Mouse (Mus musculus) kidney, postnatal 4 days (tissue): ENCODE data around the gene B3galnt1.
"Not testable (repeated sequence)": the region's sequence is repeated elsewhere in the genome, so short reads cannot be mapped to it uniquely, and the experiment has no call there.

Source experiments
- DNase-seq, 2 experiments: peaks; one replicate each; pipeline ENCODE4 v3.0.0; 2021; ENCODE audit warnings: mixed read lengths in 2 of 2

The B3galnt1 gene

DNA sequence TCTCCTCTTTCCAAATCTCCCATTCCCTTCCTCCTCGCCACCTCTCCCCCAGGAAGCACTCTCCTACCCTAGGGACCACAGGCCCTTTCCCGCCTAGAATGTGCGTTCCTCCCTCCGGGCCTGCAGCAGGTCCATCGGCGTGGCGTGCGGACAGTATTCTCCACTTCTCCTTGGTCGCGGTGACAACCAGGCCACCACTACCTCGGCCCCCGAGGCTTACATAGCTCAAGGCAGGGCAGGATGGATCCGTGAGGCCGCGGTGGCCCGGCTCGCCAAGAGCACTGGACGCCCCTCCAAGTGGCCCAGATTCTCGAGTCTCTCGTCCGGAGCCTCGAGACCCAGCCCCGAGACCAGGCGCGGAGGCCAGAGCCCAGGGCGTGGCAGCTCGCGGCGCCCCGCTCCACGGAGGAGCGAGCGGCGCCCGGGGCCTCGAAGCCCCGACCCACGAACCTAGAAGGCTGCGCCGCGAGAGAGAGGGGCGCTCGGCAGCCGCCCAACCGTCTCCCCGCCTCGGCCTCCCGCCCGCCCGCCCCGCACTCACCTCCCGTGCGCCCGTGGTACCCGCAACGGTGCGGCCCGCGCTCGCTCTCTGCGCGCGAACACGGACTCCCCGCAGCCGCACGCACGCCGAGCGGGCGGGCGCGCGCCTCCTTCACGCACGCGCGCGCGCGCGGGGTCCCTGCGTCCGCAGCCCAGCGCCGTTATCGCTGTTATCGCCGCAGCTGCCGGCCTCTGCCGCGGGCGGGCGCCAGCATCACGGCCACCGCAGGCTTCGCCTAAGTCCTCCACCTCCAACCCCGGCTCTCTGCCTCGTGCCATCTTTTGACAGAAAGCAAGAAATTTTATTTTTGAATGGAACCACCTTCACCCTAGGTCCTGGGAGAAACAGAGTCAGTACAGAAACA lies at the start of gene B3galnt1:
B3galnt1 (minus strand) TSS at position 700 of the 905 bp plus-strand sequence.
- DNase-seq, result peak; percentile 72 to 83

DNA sequence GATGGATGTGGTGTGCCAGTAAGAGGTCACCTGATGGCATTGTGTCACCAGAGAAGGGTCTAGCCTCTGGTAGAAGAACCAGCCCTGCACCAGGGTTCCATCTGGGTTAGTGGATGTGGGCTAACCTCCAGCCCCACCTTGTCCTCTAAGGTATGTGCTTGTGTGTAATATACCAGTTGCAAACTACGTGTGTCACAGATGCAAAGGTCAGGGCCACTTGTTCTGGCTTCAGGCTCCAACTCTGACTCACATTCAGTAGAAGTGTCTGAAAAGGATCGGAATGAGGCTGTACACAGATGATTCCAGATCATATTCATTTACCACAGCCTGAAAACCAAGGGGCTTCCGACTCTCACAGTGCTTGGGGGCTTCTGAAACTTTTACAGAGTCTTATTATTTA lies 35.8 kb upstream of the B3galnt1 start:
- no peak for DNase-seq

GRCm38 (mm10) chr3:69633706-69634420 lies 35.1 kb upstream of the B3galnt1 start:
- DNase-seq, result no peak

DNA sequence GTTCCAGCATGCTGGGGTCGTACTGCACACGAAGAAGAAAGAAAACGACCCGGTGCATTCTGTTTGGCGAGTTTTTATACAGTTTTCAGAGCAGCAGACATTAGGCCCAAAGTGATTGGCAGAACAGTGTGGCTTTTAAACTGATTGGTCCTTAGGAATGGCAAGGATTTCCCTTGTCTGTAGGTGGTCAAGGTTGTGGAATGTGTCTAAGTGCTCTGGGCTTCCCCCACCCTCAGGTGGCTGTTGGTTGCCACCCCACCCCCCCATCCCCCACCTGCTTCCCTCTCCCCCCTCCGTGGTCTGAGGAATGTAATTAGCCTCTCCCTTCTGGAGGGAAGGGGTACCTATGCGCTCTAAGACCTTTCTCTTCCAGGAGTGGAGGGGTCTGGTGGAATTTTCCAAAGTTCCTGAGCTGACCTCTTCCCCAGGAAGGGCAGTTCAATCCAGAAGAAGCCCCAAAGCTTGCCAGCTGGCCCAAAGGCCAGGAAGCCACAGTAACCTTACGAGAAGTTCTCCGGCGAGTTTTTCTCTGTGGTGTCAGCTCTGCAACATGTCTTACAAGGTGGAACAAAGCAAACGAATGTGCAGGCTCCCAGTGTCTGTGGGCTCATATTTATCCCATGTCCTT lies 28.3 kb upstream of the B3galnt1 start:
- DNase-seq, result no peak

DNA sequence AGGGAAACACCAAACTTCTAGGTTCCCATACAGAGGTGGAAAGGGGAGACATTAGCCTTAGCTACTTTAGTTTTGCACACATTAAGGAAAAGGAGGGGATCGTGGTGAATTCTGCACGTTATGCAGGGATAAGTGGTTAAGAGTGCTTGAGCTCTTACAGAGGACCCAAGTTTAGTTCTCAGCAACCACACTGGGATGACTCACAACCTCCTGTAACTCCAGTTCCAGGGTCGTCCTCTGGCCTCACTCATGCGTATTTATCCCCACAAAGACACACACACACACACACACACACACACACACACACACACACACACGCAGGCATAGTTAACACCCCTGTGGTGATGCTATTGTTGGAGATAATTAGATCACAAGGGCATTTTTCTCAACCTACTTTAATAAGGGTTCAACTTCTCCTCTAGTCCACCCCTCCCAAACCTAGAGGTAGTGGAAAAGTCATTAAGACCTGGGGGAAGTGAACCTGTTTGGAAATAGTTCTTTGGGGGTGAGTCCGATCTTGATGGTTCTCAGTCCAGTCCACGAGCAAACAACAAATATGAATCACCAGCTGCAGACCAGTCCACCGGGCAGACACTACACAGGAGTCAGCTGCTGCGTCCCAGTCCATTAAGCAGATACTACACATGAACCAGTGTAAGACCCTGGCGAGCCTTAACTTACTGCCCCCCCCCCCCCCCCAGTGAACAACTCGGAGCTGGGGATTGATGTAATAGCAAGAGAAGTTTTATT lies 27.6 kb upstream of the B3galnt1 start:
- DNase-seq, result no peak

DNA sequence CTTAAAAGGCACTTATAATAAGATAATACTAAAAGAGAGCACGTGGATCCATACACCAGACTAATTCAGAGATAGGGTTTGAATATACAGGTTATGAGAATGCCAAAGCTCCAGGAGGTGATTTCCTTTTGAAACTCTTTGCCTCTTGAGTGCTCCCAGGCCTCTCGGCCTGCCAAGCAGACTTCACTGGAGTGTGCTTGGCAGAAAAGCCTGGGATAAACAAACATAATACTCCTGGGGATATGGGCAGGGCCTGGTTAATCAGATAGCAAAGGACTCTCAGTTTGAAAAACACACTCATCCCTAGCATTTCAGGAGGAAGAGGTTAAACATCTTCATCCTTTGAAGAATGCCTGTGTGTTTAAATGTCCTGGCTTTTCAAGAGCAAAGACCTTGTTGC lies 25.4 kb upstream of the B3galnt1 start:
- DNase-seq, result no peak

GRCm38 (mm10) chr3:69607909-69608308 lies 9.1 kb upstream of the B3galnt1 start:
- DNase-seq, result peak in 1 of 2 experiments; percentile 6

DNA sequence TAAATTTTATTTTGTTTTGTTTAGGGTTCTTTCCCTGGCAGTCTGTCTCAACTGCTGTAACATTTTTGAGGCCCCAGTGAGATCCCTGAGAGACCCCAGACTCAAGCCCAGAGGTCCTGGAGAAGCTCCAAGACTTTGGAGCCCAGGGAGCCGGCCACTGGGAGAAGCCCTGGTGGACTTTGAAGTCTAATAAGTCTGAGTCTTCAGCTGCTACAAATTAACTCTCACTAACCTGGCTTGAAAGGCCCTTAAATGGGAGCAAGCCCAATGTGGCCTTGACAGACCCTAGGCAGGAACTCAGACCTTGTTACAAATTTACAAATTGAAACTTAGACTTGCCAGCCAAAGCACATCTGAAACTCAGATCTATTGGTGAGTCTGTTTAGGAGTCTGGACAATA lies 8.7 kb upstream of the B3galnt1 start:
- peak; percentile 16 to 41 for DNase-seq

DNA sequence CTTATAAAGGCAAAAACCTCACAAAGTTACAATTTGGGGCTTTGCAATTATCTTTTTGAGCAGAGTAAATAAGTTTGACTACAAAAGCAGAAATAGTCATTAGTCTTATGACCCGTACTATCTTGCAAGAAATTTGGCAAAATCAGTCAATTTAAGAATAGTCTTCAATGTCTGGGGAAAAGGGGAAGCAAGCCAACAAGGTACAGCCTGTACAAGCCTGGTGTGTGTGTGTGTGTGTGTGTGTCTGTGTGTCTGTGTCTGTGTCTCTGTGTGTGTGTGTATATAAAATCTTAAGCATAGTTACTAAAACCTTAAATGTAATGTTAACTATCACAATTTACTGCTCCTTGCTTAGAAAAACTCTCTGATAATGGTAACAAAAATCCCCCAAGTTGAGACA lies 8.2 kb upstream of the B3galnt1 start:
- DNase-seq, result no peak

- DNase-seq, result no peak
These were observed 373 bp upstream of the B3galnt1 start for GRCm38 (mm10) chr3:69599166-69599500.

- DNase-seq, result peak in 1 of 2 experiments; percentile 9
These were observed 944 bp downstream of the B3galnt1 start for GRCm38 (mm10) chr3:69597816-69598215.

- DNase-seq, result no peak
These were observed 1.5 kb downstream of the B3galnt1 start for GRCm38 (mm10) chr3:69597211-69597610.

DNA sequence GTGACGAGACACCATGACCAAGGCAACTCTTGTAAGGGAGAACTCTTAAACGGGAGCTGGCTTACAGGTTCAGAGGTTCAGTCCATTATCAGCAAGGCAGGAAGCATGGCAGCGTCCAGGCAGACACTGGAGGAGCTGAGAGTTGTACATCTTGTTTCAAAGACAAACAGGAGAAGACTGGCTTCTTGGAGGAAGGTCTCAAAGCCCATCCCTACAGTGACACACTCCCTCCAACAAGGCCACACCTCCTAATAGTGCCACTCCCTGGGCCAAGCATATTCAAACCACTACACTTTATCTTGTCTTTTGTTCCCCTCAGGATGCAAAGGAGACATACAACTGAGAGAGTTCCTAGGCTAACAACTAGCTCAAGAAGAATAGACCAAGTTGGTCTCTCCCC lies 2.6 kb downstream of the B3galnt1 start:
- no peak for DNase-seq

GRCm38 (mm10) chr3:69594071-69594470 lies 4.7 kb downstream of the B3galnt1 start:
- peak; percentile 5 to 15 for DNase-seq

GRCm38 (mm10) chr3:69593426-69593825 lies 5.3 kb downstream of the B3galnt1 start:
- DNase-seq, result no peak

GRCm38 (mm10) chr3:69588101-69588760 lies 10.5 kb downstream of the B3galnt1 start:
- DNase-seq, result peak; percentile 52 to 71

GRCm38 (mm10) chr3:69583798-69584197 lies 15.0 kb downstream of the B3galnt1 start:
- DNase-seq, result no peak

DNA sequence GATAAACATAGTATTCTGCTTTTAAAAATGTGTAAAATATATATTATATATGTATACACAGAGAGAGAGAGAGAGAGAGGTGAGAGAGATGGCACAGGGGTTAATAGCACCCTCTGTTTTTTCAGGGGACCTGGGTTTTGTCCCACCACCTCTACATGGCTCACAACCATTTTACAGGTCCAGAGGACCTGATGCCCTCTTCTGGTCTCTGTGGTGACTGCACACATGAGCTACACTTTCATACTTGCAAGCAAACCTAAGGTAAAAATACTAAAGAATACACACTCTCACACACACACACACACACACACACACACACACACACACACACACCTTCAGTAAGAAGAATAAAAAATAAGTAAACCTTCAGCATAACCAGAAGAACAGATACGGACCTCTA lies 20.0 kb downstream of the B3galnt1 start:
- no peak for DNase-seq

DNA sequence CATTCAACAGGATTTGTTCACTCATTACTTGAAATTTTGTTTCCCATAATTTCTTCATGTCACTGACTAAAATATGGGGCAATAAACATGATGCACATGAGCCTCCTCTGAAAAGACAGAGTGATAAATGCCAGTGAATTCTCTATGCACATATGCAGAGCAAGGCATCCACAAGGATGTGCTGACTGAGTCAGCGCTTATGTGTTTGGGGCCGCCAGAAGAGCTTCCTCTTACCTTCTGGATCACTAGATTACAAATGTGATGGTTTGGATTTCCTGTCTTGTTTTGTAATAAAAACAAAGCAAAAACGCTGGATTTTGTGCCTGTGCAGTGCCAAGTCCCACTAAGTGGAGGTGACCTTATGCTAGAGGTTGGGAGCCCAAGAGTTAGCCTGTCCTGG lies 22.0 kb downstream of the B3galnt1 start:
- DNase-seq, result no peak

DNA sequence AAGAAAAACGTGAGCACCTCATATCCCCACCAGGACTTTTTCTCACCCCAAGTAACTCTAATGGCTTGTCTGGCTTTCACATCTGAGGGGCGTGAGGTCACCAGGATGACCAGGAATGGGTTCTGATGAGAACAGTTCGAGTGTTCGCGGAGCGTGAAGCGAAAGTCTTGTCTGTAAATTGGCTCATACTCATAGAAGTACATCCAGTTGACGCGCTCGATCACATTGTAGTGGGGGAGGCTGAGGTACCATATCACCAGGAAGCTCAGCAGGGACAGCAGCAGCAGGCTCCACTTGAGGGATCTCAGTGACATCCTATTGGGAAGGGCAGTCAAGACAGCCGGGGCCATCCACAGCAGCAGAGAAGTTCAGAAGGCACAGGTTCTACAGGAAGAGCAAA lies 23.2 kb downstream of the B3galnt1 start:
- DNase-seq, result no peak

DNA sequence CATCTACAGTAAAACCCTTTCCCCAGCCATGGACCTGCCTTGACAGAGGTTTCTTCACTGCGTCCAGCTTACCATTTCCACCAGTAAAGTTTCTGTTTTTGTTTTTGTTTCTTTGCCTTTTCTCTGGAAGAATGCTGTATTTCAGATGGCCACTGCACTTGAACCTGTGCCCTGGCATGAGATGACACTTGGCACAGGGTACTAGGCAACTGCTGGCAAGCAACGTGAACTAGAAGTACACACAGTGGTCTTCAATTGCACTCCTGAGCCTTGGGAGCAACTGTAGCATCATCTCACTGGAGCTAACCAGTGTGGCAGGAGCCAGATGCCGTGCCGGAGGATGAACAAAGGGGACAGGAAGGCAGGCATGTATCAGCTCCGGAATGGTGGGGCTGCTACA lies 26.2 kb downstream of the B3galnt1 start:
- no peak for DNase-seq

DNA sequence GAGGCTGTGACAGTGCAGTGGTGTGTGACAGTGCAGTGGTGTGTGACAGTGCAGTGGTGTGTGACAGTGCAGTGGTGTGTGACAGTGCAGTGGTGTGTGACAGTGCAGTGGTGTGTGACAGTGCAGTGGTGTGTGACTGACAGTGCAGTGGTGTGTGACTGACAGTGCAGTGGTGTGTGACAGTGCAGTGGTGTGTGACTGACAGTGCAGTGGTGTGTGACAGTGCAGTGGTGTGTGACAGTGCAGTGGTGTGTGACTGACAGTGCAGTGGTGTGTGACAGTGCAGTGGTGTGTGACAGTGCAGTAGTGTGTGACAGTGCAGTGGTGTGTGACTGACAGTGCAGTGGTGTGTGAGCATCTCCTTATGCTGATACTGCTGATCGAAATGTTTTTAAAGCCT lies 33.2 kb downstream of the B3galnt1 start:
- DNase-seq, result not testable (repeated sequence)
